Mouse (Mus musculus) cortical plate, adult 2 months (tissue): ENCODE results near the gene Ptgds.

Source experiments
- CTCF ChIP-seq: fragments of 200-500 bp; IDR thresholded peaks from 2 replicates; pipeline ENCODE4 v1.5.1; 2011; ENCODE audit warnings: mild to moderate bottlenecking, control low read depth, low read length; ENCODE audit not compliant: insufficient read depth; ENCODE audit errors: extremely low read depth
- POLR2A ChIP-seq: fragments of 200-500 bp; IDR thresholded peaks from 2 replicates; pipeline ENCODE4 v1.6.1; 2011; ENCODE audit warnings: mild to moderate bottlenecking, low read length, control low read depth; ENCODE audit not compliant: insufficient read depth; ENCODE audit errors: extremely low read depth

GRCm38 (mm10) chr2:25432326-25433098 lies 37.3 kb downstream of the Ptgds start:
- no peak for TF ChIP-seq CTCF
- TF ChIP-seq POLR2A: no peak
